Mouse (Mus musculus) cortical plate, adult 2 months (tissue): ENCODE data around the gene Pde1b.

Experiments used
- CTCF ChIP-seq: fragments of 200-500 bp; IDR thresholded peaks from 2 replicates; pipeline ENCODE4 v1.5.1; 2011; ENCODE audit warnings: mild to moderate bottlenecking, control low read depth, low read length; ENCODE audit not compliant: insufficient read depth; ENCODE audit errors: extremely low read depth
- POLR2A ChIP-seq: fragments of 200-500 bp; IDR thresholded peaks from 2 replicates; pipeline ENCODE4 v1.6.1; 2011; ENCODE audit warnings: mild to moderate bottlenecking, low read length, control low read depth; ENCODE audit not compliant: insufficient read depth; ENCODE audit errors: extremely low read depth

DNA sequence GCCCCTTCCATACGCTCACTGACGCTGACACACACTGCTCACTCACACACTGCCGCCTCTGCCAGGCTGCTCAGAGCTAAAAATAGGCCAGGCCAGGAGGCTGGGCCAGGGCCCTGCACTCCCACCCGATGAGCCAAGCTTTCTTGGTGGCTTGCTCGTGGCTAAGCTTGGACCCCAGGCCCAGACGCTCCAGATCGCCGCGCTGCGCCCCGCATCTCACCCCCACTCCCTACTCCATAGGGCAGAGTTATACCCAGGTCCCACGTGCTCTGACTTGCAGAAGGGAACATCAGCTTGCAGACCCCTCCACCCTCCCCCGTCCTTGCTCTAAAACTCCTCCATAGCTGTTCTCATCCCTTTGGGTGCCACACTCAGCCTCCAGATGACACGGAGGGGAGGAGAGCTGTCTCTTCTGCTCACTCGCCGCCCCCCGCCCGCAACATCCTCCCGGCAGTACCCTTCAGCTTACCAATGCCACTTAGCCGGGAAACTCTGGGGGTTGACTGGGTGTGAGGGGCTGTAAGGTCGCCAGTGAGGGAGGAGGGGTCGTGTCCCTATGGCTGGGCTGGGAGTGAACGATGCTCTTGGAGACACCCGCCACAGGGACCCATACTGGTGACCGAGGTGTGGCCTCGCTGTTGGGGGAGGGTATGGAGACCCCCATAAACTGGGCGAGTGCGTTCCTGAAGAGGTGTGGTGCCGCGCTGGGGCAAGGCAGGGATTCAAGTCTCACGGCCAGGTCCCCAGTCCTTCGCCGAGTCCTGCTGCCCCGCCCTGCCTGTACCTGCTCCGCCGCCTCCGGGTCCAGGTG, 34.4 kb downstream of the Pde1b start:
- TF ChIP-seq POLR2A, result peak; percentile 37; the same call in 1 of the 2 replicates
- no peak for TF ChIP-seq CTCF
